ENCODE assay signal across 11 mouse cellular contexts in genomic region chr17:25783086-25783485, GRCm38 (mm10). TPM values are rescaled to one million over a fixed set of nuclear protein-coding genes. Genes with fewer than 3 reads are reported as not detected.
DNase-seq lines count a peak whose midpoint lies in the region; ATAC-seq lines count a peak whose summit lies in the region.
"Had no signal": no experiment of that assay in that cellular context is flagged by ENCODE, and none has a peak within 500 bp of the region (broad histone marks: within the 10 kb centered on the region; RNA-seq: fewer than 3 reads in every experiment).

No protein-coding gene starts in this region.

- H3K4me3 ChIP-seq in heart, embryonic 11.5 days (ENCODE audit: low read depth, low read length): no peak overlapping the region
- no peak overlapping the region for H3K4me3 ChIP-seq in neural tube, embryonic 12.5 days
- no peak overlapping the region for H3K4me3 ChIP-seq in heart, embryonic 13.5 days
- H3K4me3 ChIP-seq in neural tube, embryonic 13.5 days: no peak overlapping the region; the same call in 1 of the 2 replicates

- WGBS in heart, embryonic 11.5 days (ENCODE audit: insufficient replicate concordance): 77% methylated on average over 7 of the region's 7 CpGs
- 82% methylated on average over 7 of the region's 7 CpGs for WGBS in neural tube, embryonic 12.5 days
- 66% methylated on average over 7 of the region's 7 CpGs for WGBS in heart, embryonic 13.5 days
- 59% methylated on average over 7 of the region's 7 CpGs for WGBS in neural tube, embryonic 13.5 days

- H3K36me3 ChIP-seq in heart, embryonic 11.5 days (ENCODE audit: control insufficient read depth, insufficient read depth, low read length): peaks cover 20% of the 10 kb centered on the region
- H3K36me3 ChIP-seq in neural tube, embryonic 12.5 days: peaks cover 49% of the 10 kb centered on the region
- H3K36me3 ChIP-seq in heart, embryonic 13.5 days: peaks cover 72% of the 10 kb centered on the region
- peaks cover 63% of the 10 kb centered on the region for H3K36me3 ChIP-seq in neural tube, embryonic 13.5 days

- H3K9me3 ChIP-seq in heart, embryonic 11.5 days (replicated peaks; ENCODE audit: control insufficient read depth, low read length): no peaks in the 10 kb centered on the region
- no peaks in the 10 kb centered on the region for H3K9me3 ChIP-seq in neural tube, embryonic 12.5 days
- no peaks in the 10 kb centered on the region for H3K9me3 ChIP-seq in heart, embryonic 13.5 days
- no peaks in the 10 kb centered on the region for H3K9me3 ChIP-seq in neural tube, embryonic 13.5 days

- no peak for ATAC-seq in heart, embryonic 11.5 days (replicated peaks; ENCODE audit: insufficient number of reproducible peaks, low FRiP score, low TSS enrichment)
- no peak for ATAC-seq in neural tube, embryonic 12.5 days (ENCODE audit: low FRiP score, low read depth)
- no peak for ATAC-seq in heart, embryonic 13.5 days (ENCODE audit: extremely low read depth, insufficient number of reproducible peaks, low FRiP score, low TSS enrichment)
- no peak for ATAC-seq in neural tube, embryonic 13.5 days (ENCODE audit: low read depth)
- ATAC-seq: lung, postnatal 0 days had no signal

- peak; percentile 58 to 64 for DNase-seq in heart, adult 18-20 months
- no peak for DNase-seq in neural tube, embryonic 10.5 days (ENCODE audit: extremely low spot score, low spot score)
- DNase-seq in frontal cortex, postnatal 36 days (ENCODE audit: low spot score in 2 of 2): no peak
- no peak for DNase-seq in adipocyte (ENCODE audit: low spot score)

- peaks cover 12% of the 10 kb centered on the region for H3K4me1 ChIP-seq in heart, embryonic 11.5 days (ENCODE audit: control insufficient read depth, insufficient read depth, low read length)
- peaks cover 20% of the 10 kb centered on the region for H3K4me1 ChIP-seq in neural tube, embryonic 12.5 days
- peaks cover 31% of the 10 kb centered on the region for H3K4me1 ChIP-seq in heart, embryonic 13.5 days
- peaks cover 26% of the 10 kb centered on the region for H3K4me1 ChIP-seq in neural tube, embryonic 13.5 days (replicated peaks)

- no peak overlapping the region for H3K27ac ChIP-seq in heart, embryonic 11.5 days (ENCODE audit: low read depth, low read length)
- H3K27ac ChIP-seq in neural tube, embryonic 12.5 days: no peak overlapping the region
- H3K27ac ChIP-seq in heart, embryonic 13.5 days (replicated peaks): peak overlapping the region; percentile 21
- no peak overlapping the region for H3K27ac ChIP-seq in neural tube, embryonic 13.5 days (replicated peaks)

- no peak overlapping the region for H3K4me2 ChIP-seq in heart, embryonic 11.5 days
- peak overlapping the region; percentile 78 for H3K4me2 ChIP-seq in neural tube, embryonic 12.5 days (replicated peaks)
- no peak overlapping the region for H3K4me2 ChIP-seq in heart, embryonic 13.5 days
- peak overlapping the region; percentile 95 for H3K4me2 ChIP-seq in neural tube, embryonic 13.5 days

- no peaks in the 10 kb centered on the region for H3K27me3 ChIP-seq in heart, embryonic 11.5 days (ENCODE audit: control insufficient read depth, insufficient read depth, low read length)
- H3K27me3 ChIP-seq in neural tube, embryonic 12.5 days (replicated peaks): no peaks in the 10 kb centered on the region
- no peaks in the 10 kb centered on the region for H3K27me3 ChIP-seq in heart, embryonic 13.5 days (replicated peaks)
- H3K27me3 ChIP-seq in neural tube, embryonic 13.5 days: no peaks in the 10 kb centered on the region

- H3K9ac ChIP-seq in heart, embryonic 11.5 days (ENCODE audit: low read depth, low read length): no peak overlapping the region
- H3K9ac ChIP-seq in neural tube, embryonic 12.5 days: no peak overlapping the region
- H3K9ac ChIP-seq in heart, embryonic 13.5 days: peak overlapping the region; percentile 90
- H3K9ac ChIP-seq in neural tube, embryonic 13.5 days: peak overlapping the region; percentile 89; the same call in 1 of the 2 replicates

RNA-seq across cellular contexts. Expression of gene Haghl, which starts 2.4 kb away (rescaled TPM):
- total RNA-seq in heart, adult 18-20 months (2021): 10 to 100 TPM; 11.4 to 12.1 TPM
- polyA plus RNA-seq in heart, embryonic 11.5 days (2014; fragmentation: Nextera tagmentation; extraction: Ambion mirVana): 47.2 and 52.3 TPM in 2 replicates
- 102 and 103 TPM in 2 replicates for polyA plus RNA-seq in neural tube, embryonic 12.5 days (2016; fragmentation: Nextera tagmentation; extraction: Ambion mirVana)
- polyA plus RNA-seq in heart, embryonic 13.5 days (2015; fragmentation: Nextera tagmentation; extraction: Ambion mirVana): 50.2 and 51.3 TPM in 2 replicates
- polyA plus RNA-seq in neural tube, embryonic 13.5 days (2015; fragmentation: Nextera tagmentation; extraction: Ambion mirVana): 101 and 107 TPM in 2 replicates

RNA-seq across cellular contexts. Expression of gene Ccdc78, which starts 3.3 kb away (rescaled TPM):
- total RNA-seq in heart, adult 18-20 months (2021): under 1 TPM in 1 of 2 experiments, not detected in 1; 0.39 TPM
- polyA plus RNA-seq in heart, embryonic 11.5 days (2014; fragmentation: Nextera tagmentation; extraction: Ambion mirVana): 0.13 TPM in 1 of 2 replicates, not detected in the other
- polyA plus RNA-seq in neural tube, embryonic 12.5 days (2016; fragmentation: Nextera tagmentation; extraction: Ambion mirVana): 0.33 and 0.57 TPM in 2 replicates
- 0.09 and 0.17 TPM in 2 replicates for polyA plus RNA-seq in heart, embryonic 13.5 days (2015; fragmentation: Nextera tagmentation; extraction: Ambion mirVana)
- 0.33 and 0.39 TPM in 2 replicates for polyA plus RNA-seq in neural tube, embryonic 13.5 days (2015; fragmentation: Nextera tagmentation; extraction: Ambion mirVana)
- total RNA-seq: left cerebral cortex, postnatal 14 days had no signal

RNA-seq across cellular contexts. Expression of gene Narfl, which starts 9.5 kb away (rescaled TPM):
- 10 to 100 TPM; 43.9 to 50.1 TPM for total RNA-seq in heart, adult 18-20 months (2021)
- polyA plus RNA-seq in heart, embryonic 11.5 days (2014; fragmentation: Nextera tagmentation; extraction: Ambion mirVana): 27.9 and 31.8 TPM in 2 replicates
- polyA plus RNA-seq in neural tube, embryonic 12.5 days (2016; fragmentation: Nextera tagmentation; extraction: Ambion mirVana): 25.5 and 29.2 TPM in 2 replicates
- 27.1 and 30.6 TPM in 2 replicates for polyA plus RNA-seq in heart, embryonic 13.5 days (2015; fragmentation: Nextera tagmentation; extraction: Ambion mirVana)
- 26.4 and 26.6 TPM in 2 replicates for polyA plus RNA-seq in neural tube, embryonic 13.5 days (2015; fragmentation: Nextera tagmentation; extraction: Ambion mirVana)

RNA-seq across cellular contexts. Expression of gene Fam173a, which starts 9.6 kb away (rescaled TPM):
- 10 to 100 TPM; 45.5 to 51.5 TPM for total RNA-seq in heart, adult 18-20 months (2021)
- 71.8 and 74.0 TPM in 2 replicates for polyA plus RNA-seq in heart, embryonic 11.5 days (2014; fragmentation: Nextera tagmentation; extraction: Ambion mirVana)
- 75.3 and 84.6 TPM in 2 replicates for polyA plus RNA-seq in neural tube, embryonic 12.5 days (2016; fragmentation: Nextera tagmentation; extraction: Ambion mirVana)
- 62.2 and 69.9 TPM in 2 replicates for polyA plus RNA-seq in heart, embryonic 13.5 days (2015; fragmentation: Nextera tagmentation; extraction: Ambion mirVana)
- polyA plus RNA-seq in neural tube, embryonic 13.5 days (2015; fragmentation: Nextera tagmentation; extraction: Ambion mirVana): 70.5 and 73.6 TPM in 2 replicates

RNA-seq across cellular contexts. Expression of gene AC134908.4, which starts 12.4 kb away (rescaled TPM):
- total RNA-seq in heart, adult 18-20 months (2021): not detected
- polyA plus RNA-seq in heart, embryonic 11.5 days (2014; fragmentation: Nextera tagmentation; extraction: Ambion mirVana): 0.29 TPM in 1 of 2 replicates, not detected in the other
- polyA plus RNA-seq in neural tube, embryonic 12.5 days (2016; fragmentation: Nextera tagmentation; extraction: Ambion mirVana): 1.0 and 1.9 TPM in 2 replicates
- polyA plus RNA-seq in heart, embryonic 13.5 days (2015; fragmentation: Nextera tagmentation; extraction: Ambion mirVana): 0.84 TPM in 1 of 2 replicates, not detected in the other
- 0.66 and 1.9 TPM in 2 replicates for polyA plus RNA-seq in neural tube, embryonic 13.5 days (2015; fragmentation: Nextera tagmentation; extraction: Ambion mirVana)
- total RNA-seq: left cerebral cortex, postnatal 14 days had no signal
- polyA plus RNA-seq: embryonic facial prominence, embryonic 14.5 days; lung, postnatal 0 days had no signal

Comparison
In these comparisons a context has a peak if more than half of its experiments do, and no peak if none do; other contexts are left out.
1. H3K9ac ChIP-seq: peak in heart, embryonic 13.5 days (single experiment) and neural tube, embryonic 13.5 days (single experiment); none in heart, embryonic 11.5 days (single experiment) and neural tube, embryonic 12.5 days (single experiment).
2. DNase-seq: peak in heart, adult 18-20 months (2 of 2); none in neural tube, embryonic 10.5 days (single experiment), frontal cortex, postnatal 36 days (0 of 2) and adipocyte (single experiment).
3. H3K4me2 ChIP-seq: peak in neural tube, embryonic 12.5 days (single experiment) and neural tube, embryonic 13.5 days (single experiment); none in heart, embryonic 11.5 days (single experiment) and heart, embryonic 13.5 days (single experiment).